Mouse (Mus musculus) stomach, postnatal 0 days (tissue): Measurements from ENCODE around the gene Slc38a5. TPM values are rescaled to one million over a fixed set of nuclear protein-coding genes. Genes with fewer than 3 reads are reported as not detected.
A peak's percentile ranks its signal among the peaks of the same experiment; 100 is the strongest.

ENCODE experiments used
- ATAC-seq: fragments of 200-750 bp; cut with Nextera tagmentation; 2 replicates; pipeline ENCODE4 v1.8.0; 2017; ENCODE audit not compliant: low FRiP score, low TSS enrichment
- DNase-seq: peaks from one replicate; pipeline ENCODE4 v3.0.0-alpha.2; 2016; ENCODE audit warnings: low spot score
- H3K27ac ChIP-seq: fragments of 300-500 bp; sonication (generic); replicated peaks from 2 replicates; pipeline ENCODE4 v1.5.1; 2014; ENCODE audit warnings: mild to moderate bottlenecking, control low read depth
- H3K27me3 ChIP-seq: fragments of 300-500 bp; sonication (generic); 2 replicates; pipeline ENCODE4 v1.6.1; 2014; ENCODE audit warnings: low read length; ENCODE audit not compliant: control insufficient read depth, insufficient read depth
- H3K36me3 ChIP-seq: fragments of 300-500 bp; sonication (generic); 2 replicates; pipeline ENCODE4 v1.6.1; 2014; ENCODE audit warnings: low read length, mixed read lengths; ENCODE audit not compliant: control insufficient read depth, insufficient read depth
- H3K4me1 ChIP-seq: fragments of 300-500 bp; sonication (generic); replicated peaks from 2 replicates; pipeline ENCODE4 v1.6.1; 2014; ENCODE audit warnings: antibody characterized with exemption; ENCODE audit not compliant: control insufficient read depth, insufficient read depth
- H3K4me2 ChIP-seq: fragments of 300-500 bp; sonication (generic); replicated peaks from 2 replicates; pipeline ENCODE4 v1.6.1; 2014; ENCODE audit warnings: low read depth, mild to moderate bottlenecking, control low read depth, moderate library complexity
- H3K4me3 ChIP-seq: fragments of 300-500 bp; sonication (generic); 2 replicates; pipeline ENCODE4 v1.5.1; 2014; ENCODE audit warnings: low read depth, low read length, control low read depth
- H3K9ac ChIP-seq: fragments of 300-500 bp; sonication (generic); 2 replicates; pipeline ENCODE4 v1.6.1; 2014; ENCODE audit warnings: mild to moderate bottlenecking, low read length, control low read depth, mixed read lengths
- H3K9me3 ChIP-seq: fragments of 300-500 bp; sonication (generic); 2 replicates; pipeline ENCODE4 v1.6.1; 2016; ENCODE audit warnings: low read length; ENCODE audit not compliant: control insufficient read depth
- CTCF ChIP-seq: IDR thresholded peaks from 2 replicates; pipeline ENCODE4 v1.5.1; 2016; ENCODE audit warnings: antibody characterized with exemption, low read depth, mild to moderate bottlenecking, moderate library complexity
- EP300 ChIP-seq: optimal IDR thresholded peaks from 2 replicates; pipeline ENCODE3; 2016; ENCODE audit warnings: antibody characterized with exemption
- WGBS: fragments of 180-500 bp; shearing (Covaris S2); extraction: QIAGEN DNeasy Blood & Tissue Kit; methylation state at CpG from one replicate; pipeline ENCODE4 v1.1.7; 2014; 5-methylcytosine and 5-hydroxymethylcytosine counted together
- polyA plus RNA-seq: library from polyadenylated mRNA; unstranded; fragments of >200 nt; fragmentation: Nextera tagmentation; extraction: Ambion mirVana; gene quantifications from 2 replicates; pipeline ENCODE4 v1.2.1, GENCODE M21; 2015

The Slc38a5 gene
- polyA plus RNA-seq, 1 experiment from 2014 or later: 5.2 TPM

GRCm38 (mm10) chrX:8252334-8253285 lies 18.3 kb upstream of the Slc38a5 start, which contains the start of gene Ftsj1:
Ftsj1 (minus strand) TSS chrX:8252406.
- Histone ChIP-seq H3K27ac (no peak within 1 kb of the TSS; the same call in 1 of the 2 replicates), H3K9me3 (no peaks in the 10 kb centered on the region), H3K4me2 (peak within 1 kb of the TSS; percentile 58), H3K4me3 (peak within 1 kb of the TSS; percentile 51), H3K9ac (peak within 1 kb of the TSS; percentile 64), H3K27me3 (no peaks in the 10 kb centered on the region), H3K36me3 (no peaks in the 10 kb centered on the region), H3K4me1 (no peaks in the 10 kb centered on the region)
- TF ChIP-seq CTCF (no peak), EP300 (no peak)
- peak; percentile 79 for DNase-seq
- peak; percentile 95 for ATAC-seq
- WGBS: 14% methylated on average over 45 of the region's 45 CpGs

- H3K4me2 ChIP-seq: no peak overlapping the region
- no peaks in the 10 kb centered on the region for H3K9me3 ChIP-seq
Observed at GRCm38 (mm10) chrX:8253711-8254110, 17.2 kb upstream of the Slc38a5 start.

GRCm38 (mm10) chrX:8255807-8256206 lies 15.1 kb upstream of the Slc38a5 start:
- H3K4me1 ChIP-seq: no peaks in the 10 kb centered on the region
- no peaks in the 10 kb centered on the region for H3K9me3 ChIP-seq
- ATAC-seq: no peak
- no peak overlapping the region for H3K4me3 ChIP-seq
- no peak overlapping the region for H3K27ac ChIP-seq
- no peaks in the 10 kb centered on the region for H3K27me3 ChIP-seq
- TF ChIP-seq EP300: no peak
- TF ChIP-seq CTCF: 0 out of 2 replicates have a peak, but pooled peaks have one; percentile 8
- H3K9ac ChIP-seq: no peak overlapping the region
- no peak overlapping the region for H3K4me2 ChIP-seq
- H3K36me3 ChIP-seq: no peaks in the 10 kb centered on the region
- no peak for DNase-seq
- 41% methylated on average over 4 of the region's 6 CpGs for WGBS

More at GRCm38 (mm10) chrX:8253711-8254110, 17.2 kb upstream of the Slc38a5 start:
- Histone ChIP-seq H3K4me1 (no peaks in the 10 kb centered on the region), H3K27ac (no peak overlapping the region), H3K27me3 (no peaks in the 10 kb centered on the region), H3K4me3 (no peak overlapping the region), H3K36me3 (no peaks in the 10 kb centered on the region), H3K9ac (no peak overlapping the region)
- ATAC-seq: no peak
- no peak for DNase-seq
- no peak for TF ChIP-seq EP300
- no peak for TF ChIP-seq CTCF
- WGBS: 60% methylated on average over 2 of the region's 2 CpGs

GRCm38 (mm10) chrX:8259478-8259877 lies 11.5 kb upstream of the Slc38a5 start:
- 69% methylated on average over 12 of the region's 12 CpGs for WGBS
- Histone ChIP-seq H3K4me3 (no peak overlapping the region), H3K9ac (no peak overlapping the region), H3K4me2 (no peak overlapping the region), H3K27ac (no peak overlapping the region), H3K4me1 (no peaks in the 10 kb centered on the region), H3K36me3 (no peaks in the 10 kb centered on the region), H3K9me3 (no peaks in the 10 kb centered on the region), H3K27me3 (no peaks in the 10 kb centered on the region)
- TF ChIP-seq CTCF (no peak), EP300 (no peak)
- ATAC-seq (no peak), DNase-seq (no peak)

GRCm38 (mm10) chrX:8263156-8263804 lies 7.7 kb upstream of the Slc38a5 start:
- WGBS: 77% methylated on average over 5 of the region's 5 CpGs
- no peak overlapping the region for H3K4me2 ChIP-seq
- DNase-seq (no peak), ATAC-seq (no peak)
- TF ChIP-seq EP300 (no peak), CTCF (no peak)
- H3K9ac ChIP-seq: no peak overlapping the region
- H3K36me3 ChIP-seq: no peaks in the 10 kb centered on the region
- H3K9me3 ChIP-seq: no peaks in the 10 kb centered on the region
- H3K4me3 ChIP-seq: no peak overlapping the region
- H3K4me1 ChIP-seq: no peaks in the 10 kb centered on the region
- H3K27ac ChIP-seq: no peak overlapping the region
- H3K27me3 ChIP-seq: no peaks in the 10 kb centered on the region
